Mouse (Mus musculus): Measurements from ENCODE around the gene Npas3. TPM values are rescaled to one million over a fixed set of nuclear protein-coding genes. Genes with fewer than 3 reads are reported as not detected.

Npas3 gene
- polyA plus RNA-seq, 1 experiment from 2014 or later, result 3.7 TPM

DNA sequence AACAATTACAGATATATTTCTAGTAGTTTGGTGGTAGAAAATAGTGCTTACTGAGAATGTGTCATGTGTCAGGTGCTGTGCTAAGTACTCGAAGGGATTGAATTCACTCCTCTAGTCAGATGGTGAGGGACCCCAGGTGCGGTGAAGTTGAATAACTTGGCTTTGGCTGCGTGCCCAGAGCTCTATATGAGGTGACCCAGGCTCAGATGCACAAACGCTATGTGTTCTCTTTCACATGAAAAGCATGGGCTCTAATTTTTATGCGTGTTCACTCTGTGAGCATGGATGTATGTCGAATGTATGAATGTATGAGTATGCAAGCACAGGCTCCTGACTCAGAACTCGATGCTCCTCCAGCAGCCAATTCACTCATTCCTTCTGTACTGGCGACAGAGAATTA, 199.0 kb downstream of the Npas3 start:
- Histone ChIP-seq H3K4me3 (ENCODE audit: low read depth, low read length) (no peak overlapping the region), H3K27me3 (replicated peaks; ENCODE audit: control insufficient read depth, insufficient read depth, low read length) (no peaks in the 10 kb centered on the region), H3K4me1 (replicated peaks; ENCODE audit: control insufficient read depth, insufficient read depth, low read length) (0 out of 2 replicates have a peak, but pooled peaks cover 6% of the 10 kb centered on the region), H3K4me2 (ENCODE audit: low read length) (no peak overlapping the region), H3K27ac (ENCODE audit: low read depth) (no peak overlapping the region), H3K9me3 (ENCODE audit: control insufficient read depth, low read length) (no peaks in the 10 kb centered on the region), H3K36me3 (ENCODE audit: control insufficient read depth, insufficient read depth, low read length) (no peaks in the 10 kb centered on the region), H3K9ac (ENCODE audit: low read length) (no peak overlapping the region)
- WGBS, result 66% methylated on average over 8 of the region's 8 CpGs
- ATAC-seq (replicated peaks; ENCODE audit: low FRiP score, low TSS enrichment, low read depth) (no peak), DNase-seq (ENCODE audit: low spot score) (no peak)

DNA sequence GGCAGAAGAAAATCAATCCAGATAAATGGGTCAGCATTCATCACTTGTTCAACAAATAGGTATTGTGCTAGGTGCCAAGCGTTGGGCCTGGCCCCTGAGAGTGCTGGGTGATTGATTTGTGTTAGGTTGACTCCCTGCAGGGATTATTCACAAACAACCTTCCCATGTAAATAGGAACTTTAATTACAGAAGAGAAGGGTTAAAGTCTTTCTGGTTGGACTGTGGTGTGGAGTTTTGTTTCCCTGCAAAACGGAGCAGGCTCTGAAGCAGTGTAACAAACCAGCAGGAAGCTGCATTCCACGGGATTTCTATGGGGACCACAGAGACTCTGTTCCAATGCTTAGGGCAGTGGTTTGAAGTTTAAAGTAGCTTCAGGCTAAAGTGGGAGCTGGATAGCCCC, 199.6 kb downstream of the Npas3 start:
- WGBS, result 29% methylated on average over 3 of the region's 3 CpGs
- Histone ChIP-seq H3K4me2 (ENCODE audit: low read length) (no peak overlapping the region), H3K4me3 (ENCODE audit: low read depth, low read length) (no peak overlapping the region), H3K9ac (ENCODE audit: low read length) (no peak overlapping the region), H3K36me3 (ENCODE audit: control insufficient read depth, insufficient read depth, low read length) (no peaks in the 10 kb centered on the region), H3K27me3 (replicated peaks; ENCODE audit: control insufficient read depth, insufficient read depth, low read length) (no peaks in the 10 kb centered on the region), H3K9me3 (ENCODE audit: control insufficient read depth, low read length) (no peaks in the 10 kb centered on the region), H3K4me1 (replicated peaks; ENCODE audit: control insufficient read depth, insufficient read depth, low read length) (0 out of 2 replicates have a peak, but pooled peaks cover 6% of the 10 kb centered on the region), H3K27ac (ENCODE audit: low read depth) (no peak overlapping the region)
- DNase-seq (ENCODE audit: low spot score) (no peak), ATAC-seq (replicated peaks; ENCODE audit: low FRiP score, low TSS enrichment, low read depth) (no peak)

DNA sequence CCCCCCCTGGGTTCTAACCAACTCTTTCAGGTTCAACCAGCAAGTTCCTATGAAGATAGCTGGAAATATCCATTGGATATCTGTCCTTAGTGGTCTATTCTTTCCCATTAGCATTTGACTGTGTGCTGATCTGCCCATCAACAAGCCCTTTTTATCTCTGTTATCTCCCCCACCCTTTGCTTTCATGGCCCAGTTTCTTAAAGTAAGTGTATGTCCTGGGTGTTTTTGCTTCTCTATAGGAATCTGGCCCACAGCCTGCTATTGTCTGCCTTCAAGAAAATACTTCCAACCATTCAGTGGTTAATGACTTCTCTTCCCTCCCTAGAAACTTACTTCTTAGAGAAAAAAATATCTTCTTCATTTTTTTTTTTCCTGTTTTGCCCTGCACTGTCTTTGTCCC, 219.1 kb downstream of the Npas3 start:
- H3K36me3 ChIP-seq (ENCODE audit: control insufficient read depth, insufficient read depth, low read length), result no peaks in the 10 kb centered on the region
- DNase-seq (ENCODE audit: low spot score) (no peak), ATAC-seq (replicated peaks; ENCODE audit: low FRiP score, low TSS enrichment, low read depth) (no peak)

DNA sequence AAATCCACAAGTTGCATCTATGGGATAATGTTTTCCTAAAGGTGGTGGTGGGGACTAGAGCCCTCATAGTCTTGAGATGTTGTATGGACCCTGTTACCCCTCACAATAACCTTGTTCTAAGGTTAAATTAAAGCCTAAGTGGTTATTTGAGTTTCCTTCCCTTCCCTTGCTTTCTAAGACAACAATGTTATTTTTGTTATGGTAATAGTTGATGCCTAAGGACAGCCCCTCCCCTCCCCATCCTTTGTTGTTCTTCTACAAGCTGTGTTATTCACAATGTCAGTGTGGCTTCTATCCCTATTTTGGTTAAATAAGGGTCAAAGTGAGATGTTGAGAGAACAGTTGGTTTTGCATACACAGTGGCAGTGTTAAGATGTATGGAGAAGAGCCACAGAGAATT, 226.0 kb downstream of the Npas3 start:
- Histone ChIP-seq H3K36me3 (ENCODE audit: control insufficient read depth, insufficient read depth, low read length) (no peaks in the 10 kb centered on the region), H3K4me1 (replicated peaks; ENCODE audit: control insufficient read depth, insufficient read depth, low read length) (no peaks in the 10 kb centered on the region), H3K9ac (ENCODE audit: low read length) (no peak overlapping the region), H3K27me3 (replicated peaks; ENCODE audit: control insufficient read depth, insufficient read depth, low read length) (no peaks in the 10 kb centered on the region), H3K9me3 (ENCODE audit: control insufficient read depth, low read length) (no peaks in the 10 kb centered on the region), H3K4me2 (ENCODE audit: low read length) (no peak overlapping the region), H3K27ac (ENCODE audit: low read depth) (no peak overlapping the region), H3K4me3 (ENCODE audit: low read depth, low read length) (no peak overlapping the region)
- DNase-seq (ENCODE audit: low spot score), result no peak
- ATAC-seq (replicated peaks; ENCODE audit: low FRiP score, low TSS enrichment, low read depth), result no peak

More for the DNA sequence above, 219.1 kb downstream of the Npas3 start:
- H3K9ac ChIP-seq (ENCODE audit: low read length), result no peak overlapping the region
- no peak overlapping the region for H3K4me2 ChIP-seq (ENCODE audit: low read length)
- no peak overlapping the region for H3K4me3 ChIP-seq (ENCODE audit: low read depth, low read length)
- H3K27me3 ChIP-seq (replicated peaks; ENCODE audit: control insufficient read depth, insufficient read depth, low read length), result no peaks in the 10 kb centered on the region
- no peaks in the 10 kb centered on the region for H3K9me3 ChIP-seq (ENCODE audit: control insufficient read depth, low read length)
- no peak overlapping the region for H3K27ac ChIP-seq (ENCODE audit: low read depth)
- H3K4me1 ChIP-seq (replicated peaks; ENCODE audit: control insufficient read depth, insufficient read depth, low read length), result no peaks in the 10 kb centered on the region

DNA sequence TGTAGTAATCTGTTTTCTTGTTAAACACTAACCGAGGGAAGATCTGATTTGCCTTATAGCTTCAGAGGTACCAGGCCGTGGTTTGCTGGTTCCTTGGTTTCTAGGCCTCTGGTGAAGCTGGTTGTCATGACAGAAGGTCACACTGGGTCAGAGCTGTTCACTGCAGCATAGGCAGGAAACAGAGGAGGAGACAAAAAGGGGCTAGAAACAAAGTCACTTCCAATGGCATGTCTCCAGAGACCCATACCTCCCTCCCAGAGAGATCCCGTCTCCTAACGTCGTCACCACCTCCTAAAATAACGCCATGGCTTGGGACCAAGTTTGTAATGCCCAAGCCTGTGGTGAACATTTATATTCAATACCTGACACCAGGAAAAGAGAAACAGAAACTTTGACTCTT, 236.4 kb downstream of the Npas3 start:
- no peaks in the 10 kb centered on the region for H3K4me1 ChIP-seq (replicated peaks; ENCODE audit: control insufficient read depth, insufficient read depth, low read length)
- H3K36me3 ChIP-seq (ENCODE audit: control insufficient read depth, insufficient read depth, low read length), result no peaks in the 10 kb centered on the region
- no peaks in the 10 kb centered on the region for H3K9me3 ChIP-seq (ENCODE audit: control insufficient read depth, low read length)
- H3K9ac ChIP-seq (ENCODE audit: low read length), result no peak overlapping the region
- no peak overlapping the region for H3K27ac ChIP-seq (ENCODE audit: low read depth)
- no peaks in the 10 kb centered on the region for H3K27me3 ChIP-seq (replicated peaks; ENCODE audit: control insufficient read depth, insufficient read depth, low read length)
- ATAC-seq (replicated peaks; ENCODE audit: low FRiP score, low TSS enrichment, low read depth) (no peak), DNase-seq (ENCODE audit: low spot score) (no peak)
- no peak overlapping the region for H3K4me2 ChIP-seq (ENCODE audit: low read length)
- WGBS, result 84% methylated on average over 6 of the region's 6 CpGs
- no peak overlapping the region for H3K4me3 ChIP-seq (ENCODE audit: low read depth, low read length)

DNA sequence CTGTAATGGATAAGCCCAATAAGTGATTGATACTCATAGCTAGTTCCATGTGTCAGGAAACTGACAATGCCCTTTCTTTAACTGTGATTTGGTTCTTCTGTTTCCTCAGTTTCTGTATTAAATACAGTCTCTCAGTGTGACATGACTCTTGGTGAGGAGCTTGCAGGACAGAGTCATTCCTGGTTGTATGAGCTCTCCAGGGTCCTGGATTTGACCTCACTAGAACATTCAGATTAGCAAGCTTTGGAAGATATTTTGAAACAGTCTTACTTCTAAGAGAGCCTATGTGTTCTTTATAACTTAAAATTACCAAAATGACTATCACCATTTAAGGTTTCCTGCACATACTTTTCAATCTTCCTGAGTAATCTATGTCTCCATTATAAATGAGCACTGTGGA, 247.9 kb downstream of the Npas3 start:
- Histone ChIP-seq H3K4me3 (ENCODE audit: low read depth, low read length) (no peak overlapping the region), H3K36me3 (ENCODE audit: control insufficient read depth, insufficient read depth, low read length) (no peaks in the 10 kb centered on the region), H3K4me1 (replicated peaks; ENCODE audit: control insufficient read depth, insufficient read depth, low read length) (no peaks in the 10 kb centered on the region), H3K27me3 (replicated peaks; ENCODE audit: control insufficient read depth, insufficient read depth, low read length) (no peaks in the 10 kb centered on the region), H3K27ac (ENCODE audit: low read depth) (no peak overlapping the region), H3K9me3 (ENCODE audit: control insufficient read depth, low read length) (no peaks in the 10 kb centered on the region), H3K4me2 (ENCODE audit: low read length) (no peak overlapping the region), H3K9ac (ENCODE audit: low read length) (no peak overlapping the region)
- no peak for ATAC-seq (replicated peaks; ENCODE audit: low FRiP score, low TSS enrichment, low read depth)
- no peak for DNase-seq (ENCODE audit: low spot score)

DNA sequence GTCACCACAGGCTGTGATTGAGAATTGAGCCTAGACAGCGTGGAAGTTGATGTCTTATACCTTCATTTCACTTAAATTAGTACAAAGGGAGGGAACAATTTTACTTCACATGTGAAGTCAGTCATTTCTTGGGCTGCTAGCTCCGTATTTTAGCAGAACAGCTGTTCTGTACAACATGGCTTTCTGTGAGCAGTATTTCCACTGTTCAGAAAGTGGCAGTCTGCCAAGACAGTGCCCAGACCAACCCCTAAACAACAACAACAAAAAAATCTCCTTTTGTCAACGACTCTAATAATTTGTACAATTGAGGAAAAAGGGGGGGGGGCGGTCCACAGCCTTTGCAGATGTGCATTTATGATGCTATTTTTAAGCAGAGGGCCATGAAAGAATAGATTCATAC, 266.4 kb downstream of the Npas3 start:
- H3K27ac ChIP-seq (ENCODE audit: low read depth), result no peak overlapping the region
- DNase-seq (ENCODE audit: low spot score) (no peak), ATAC-seq (replicated peaks; ENCODE audit: low FRiP score, low TSS enrichment, low read depth) (no peak)
- 67% methylated on average over 4 of the region's 4 CpGs for WGBS
- H3K4me2 ChIP-seq (ENCODE audit: low read length), result no peak overlapping the region
- H3K27me3 ChIP-seq (replicated peaks; ENCODE audit: control insufficient read depth, insufficient read depth, low read length), result no peaks in the 10 kb centered on the region
- H3K9ac ChIP-seq (ENCODE audit: low read length), result no peak overlapping the region
- H3K4me1 ChIP-seq (replicated peaks; ENCODE audit: control insufficient read depth, insufficient read depth, low read length), result no peaks in the 10 kb centered on the region
- no peak overlapping the region for H3K4me3 ChIP-seq (ENCODE audit: low read depth, low read length)
- H3K9me3 ChIP-seq (ENCODE audit: control insufficient read depth, low read length), result no peaks in the 10 kb centered on the region
- no peaks in the 10 kb centered on the region for H3K36me3 ChIP-seq (ENCODE audit: control insufficient read depth, insufficient read depth, low read length)

DNA sequence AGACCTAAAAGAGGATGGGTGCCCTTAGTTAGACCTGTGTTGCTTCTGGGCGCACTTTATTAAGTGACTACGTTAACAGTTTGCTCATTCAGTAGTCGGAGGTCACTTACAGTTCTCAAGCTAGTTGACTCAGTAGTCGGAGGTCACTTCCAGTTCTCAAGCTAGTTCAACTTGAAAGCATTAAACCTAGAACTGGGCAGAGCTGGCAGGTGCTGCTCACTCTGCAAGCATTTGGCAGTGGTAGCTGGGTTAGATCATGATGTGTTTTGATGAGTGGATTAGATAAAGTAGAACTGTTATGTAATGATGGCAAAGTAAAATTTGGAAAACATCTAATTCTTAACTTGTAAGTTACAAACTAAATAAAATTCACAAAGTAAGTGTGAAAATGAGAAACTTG, 271.1 kb downstream of the Npas3 start:
- H3K9ac ChIP-seq (ENCODE audit: low read length), result no peak overlapping the region
- 85% methylated on average over 4 of the region's 4 CpGs for WGBS

DNA sequence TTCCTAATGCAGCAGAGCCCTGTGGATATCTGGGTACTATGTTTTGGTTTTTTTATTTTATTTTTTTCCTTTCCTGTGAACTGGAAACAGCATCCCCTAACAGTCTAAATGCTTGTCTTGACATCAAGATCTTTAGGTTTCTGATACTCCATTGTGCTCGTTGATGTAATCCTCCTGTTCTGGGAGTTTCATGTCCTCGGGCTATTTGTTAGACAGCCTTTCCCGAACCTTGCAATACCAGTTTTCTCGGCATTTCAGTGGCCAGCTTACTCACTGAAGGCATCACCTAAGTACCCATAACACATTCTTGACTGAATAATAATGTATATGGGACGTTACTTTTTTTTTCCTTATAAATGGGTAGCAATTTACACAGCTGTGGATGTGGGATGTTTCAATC, 274.2 kb downstream of the Npas3 start:
- DNase-seq (ENCODE audit: low spot score) (no peak), ATAC-seq (replicated peaks; ENCODE audit: low FRiP score, low TSS enrichment, low read depth) (no peak)
- H3K9me3 ChIP-seq (ENCODE audit: control insufficient read depth, low read length), result no peaks in the 10 kb centered on the region
- no peaks in the 10 kb centered on the region for H3K36me3 ChIP-seq (ENCODE audit: control insufficient read depth, insufficient read depth, low read length)
- H3K27ac ChIP-seq (ENCODE audit: low read depth), result no peak overlapping the region
- H3K4me3 ChIP-seq (ENCODE audit: low read depth, low read length), result no peak overlapping the region
- no peaks in the 10 kb centered on the region for H3K4me1 ChIP-seq (replicated peaks; ENCODE audit: control insufficient read depth, insufficient read depth, low read length)
- H3K27me3 ChIP-seq (replicated peaks; ENCODE audit: control insufficient read depth, insufficient read depth, low read length), result no peaks in the 10 kb centered on the region
- no peak overlapping the region for H3K9ac ChIP-seq (ENCODE audit: low read length)
- H3K4me2 ChIP-seq (ENCODE audit: low read length), result no peak overlapping the region
- WGBS, result 76% methylated on average over 5 of the region's 5 CpGs

More for the DNA sequence above, 271.1 kb downstream of the Npas3 start:
- no peaks in the 10 kb centered on the region for H3K4me1 ChIP-seq (replicated peaks; ENCODE audit: control insufficient read depth, insufficient read depth, low read length)
- H3K4me2 ChIP-seq (ENCODE audit: low read length), result no peak overlapping the region
- H3K36me3 ChIP-seq (ENCODE audit: control insufficient read depth, insufficient read depth, low read length), result no peaks in the 10 kb centered on the region
- no peak overlapping the region for H3K4me3 ChIP-seq (ENCODE audit: low read depth, low read length)
- no peaks in the 10 kb centered on the region for H3K9me3 ChIP-seq (ENCODE audit: control insufficient read depth, low read length)
- DNase-seq (ENCODE audit: low spot score), result no peak
- no peak overlapping the region for H3K27ac ChIP-seq (ENCODE audit: low read depth)
- ATAC-seq (replicated peaks; ENCODE audit: low FRiP score, low TSS enrichment, low read depth), result no peak
- no peaks in the 10 kb centered on the region for H3K27me3 ChIP-seq (replicated peaks; ENCODE audit: control insufficient read depth, insufficient read depth, low read length)

Measured in intestine, embryonic 14.5 days (tissue).